Mouse (Mus musculus) forebrain, embryonic 14.5 days (tissue): ENCODE measurements around the gene Vmn1r121. TPM values are rescaled to one million over a fixed set of nuclear protein-coding genes. Genes with fewer than 3 reads are reported as not detected.
"Not testable (repeated sequence)": the region's sequence is repeated elsewhere in the genome, so short reads cannot be mapped to it uniquely, and the experiment has no call there.

ENCODE experiments used
- ATAC-seq: fragments of 200-750 bp; cut with Nextera tagmentation; 2 replicates; pipeline ENCODE4 v1.8.0; 2017; ENCODE audit warnings: mild to moderate bottlenecking, moderate library complexity
- DNase-seq: peaks from one replicate; pipeline ENCODE4 v3.0.0-alpha.2; 2015; ENCODE audit warnings: low spot score
- H3K27ac ChIP-seq: fragments of 300-500 bp; sonication (generic); 2 replicates; pipeline ENCODE4 v1.5.1; 2014; ENCODE audit warnings: low read depth, mild to moderate bottlenecking, control low read depth, low read length, moderate library complexity
- H3K27me3 ChIP-seq: fragments of 300-500 bp; sonication (generic); replicated peaks from 2 replicates; pipeline ENCODE4 v1.6.1; 2014; ENCODE audit warnings: low read length, control low read depth, mixed read lengths; ENCODE audit not compliant: control insufficient read depth, insufficient read depth
- H3K36me3 ChIP-seq: fragments of 300-500 bp; sonication (generic); 2 replicates; pipeline ENCODE4 v1.6.1; 2014; ENCODE audit warnings: low read length, control low read depth; ENCODE audit not compliant: control insufficient read depth, insufficient read depth
- H3K4me1 ChIP-seq: fragments of 300-500 bp; sonication (generic); 2 replicates; pipeline ENCODE4 v1.6.1; 2014; ENCODE audit warnings: antibody characterized with exemption, low read length, control low read depth; ENCODE audit not compliant: control insufficient read depth, insufficient read depth
- H3K4me2 ChIP-seq: fragments of 300-500 bp; sonication (generic); 2 replicates; pipeline ENCODE4 v1.6.1; 2014; ENCODE audit warnings: mild to moderate bottlenecking, control low read depth, low read length
- H3K4me3 ChIP-seq: fragments of 300-500 bp; sonication (generic); 2 replicates; pipeline ENCODE4 v1.5.1; 2014; ENCODE audit warnings: low read depth, low read length, control low read depth
- H3K9ac ChIP-seq: fragments of 300-500 bp; sonication (generic); 2 replicates; pipeline ENCODE4 v1.6.1; 2014; ENCODE audit warnings: mild to moderate bottlenecking, low read length, control low read depth, moderate library complexity
- H3K9me3 ChIP-seq: fragments of 300-500 bp; sonication (generic); replicated peaks from 2 replicates; pipeline ENCODE4 v1.6.1; 2016; ENCODE audit warnings: low read length, control low read depth, mixed read lengths; ENCODE audit not compliant: control insufficient read depth
- WGBS: fragments of 180-500 bp; shearing (Covaris S2); extraction: QIAGEN DNeasy Blood & Tissue Kit; methylation state at CpG from one replicate; pipeline ENCODE4 v1.1.7; 2014; 5-methylcytosine and 5-hydroxymethylcytosine counted together
- polyA plus RNA-seq: library from polyadenylated mRNA; unstranded; fragments of >200 nt; fragmentation: Nextera tagmentation; extraction: Ambion mirVana; gene quantifications from 2 replicates; pipeline ENCODE4 v1.2.1, GENCODE M21; 2014

Gene Vmn1r121
- not detected in 2 replicates for polyA plus RNA-seq

- H3K9ac ChIP-seq, H3K27ac ChIP-seq, H3K4me2 ChIP-seq, H3K9me3 ChIP-seq, H3K4me1 ChIP-seq, H3K27me3 ChIP-seq, DNase-seq, H3K4me3 ChIP-seq, H3K36me3 ChIP-seq, ATAC-seq: not testable (repeated sequence)
- 81% methylated on average over 4 of the region's 5 CpGs for WGBS
Measured at GRCm38 (mm10) chr7:21098413-21098812, at the start of gene Vmn1r121. Vmn1r121 (minus strand) TSS chr7:21098513.

- DNase-seq, H3K9ac ChIP-seq, ATAC-seq, H3K4me3 ChIP-seq, H3K4me1 ChIP-seq, H3K27ac ChIP-seq, H3K9me3 ChIP-seq, H3K36me3 ChIP-seq, H3K27me3 ChIP-seq, H3K4me2 ChIP-seq: not testable (repeated sequence)
- WGBS: 62% methylated on average over 2 of the region's 3 CpGs
Measured at GRCm38 (mm10) chr7:21134028-21134427, 35.7 kb upstream of the Vmn1r121 start, which contains the start of gene Vmn1r122. Vmn1r122 (minus strand) TSS chr7:21134128.

GRCm38 (mm10) chr7:21053684-21054083 is 44.6 kb downstream of the Vmn1r121 start, which contains the start of gene Vmn1r120:
Vmn1r120 (minus strand) TSS chr7:21053784.
- H3K4me1 ChIP-seq, H3K4me2 ChIP-seq, H3K27ac ChIP-seq, H3K9me3 ChIP-seq, H3K9ac ChIP-seq, H3K4me3 ChIP-seq, H3K36me3 ChIP-seq, DNase-seq, H3K27me3 ChIP-seq, ATAC-seq: not testable (repeated sequence)
- 88% methylated on average over 1 of the region's 1 CpGs for WGBS

Other genes starting within 250 kb of the Vmn1r121 start
- gene Vmn1r116, start 226.3 kb downstream of the Vmn1r121 start, polyA plus RNA-seq: not detected in 2 replicates
- gene Vmn1r117, start 214.4 kb downstream of the Vmn1r121 start, polyA plus RNA-seq: not detected in 2 replicates
- not detected in 2 replicates for gene Vmn1r118, start 186.2 kb downstream of the Vmn1r121 start, polyA plus RNA-seq
- not detected in 2 replicates for gene Vmn1r119, start 86.1 kb downstream of the Vmn1r121 start, polyA plus RNA-seq
- gene Vmn1r120, start 44.7 kb downstream of the Vmn1r121 start, polyA plus RNA-seq: not detected in 2 replicates
- gene Vmn1r122, start 35.6 kb upstream of the Vmn1r121 start, polyA plus RNA-seq: not detected in 2 replicates
- gene Vmn1r123, start 63.7 kb upstream of the Vmn1r121 start, polyA plus RNA-seq: not detected in 2 replicates
- not detected in 2 replicates for gene Gm5157, start 91.9 kb upstream of the Vmn1r121 start, polyA plus RNA-seq
- not detected in 2 replicates for gene Vmn1r124, start 162.1 kb upstream of the Vmn1r121 start, polyA plus RNA-seq
- not detected in 2 replicates for gene Vmn1r125, start 173.7 kb upstream of the Vmn1r121 start, polyA plus RNA-seq
- gene Vmn1r126, start 203.0 kb upstream of the Vmn1r121 start, polyA plus RNA-seq: not detected in 2 replicates
- gene Vmn1r127, start 221.3 kb upstream of the Vmn1r121 start, polyA plus RNA-seq: not detected in 2 replicates